Mouse (Mus musculus): Measurements from ENCODE around the gene Cyp1a2. TPM values are rescaled to one million over a fixed set of nuclear protein-coding genes. Genes with fewer than 3 reads are reported as not detected.
"Not testable (repeated sequence)": the region's sequence is repeated elsewhere in the genome, so short reads cannot be mapped to it uniquely, and the experiment has no call there.

The Cyp1a2 gene
- not detected in 2 replicates for polyA plus RNA-seq (2014; fragmentation: Nextera tagmentation; extraction: Ambion mirVana)

- H3K9me3 ChIP-seq (ENCODE audit: control insufficient read depth, low read length) = no peaks in the 10 kb centered on the region
- WGBS = 79% methylated on average over 5 of the region's 5 CpGs
- H3K9ac ChIP-seq = no peak within 1 kb of the TSS
- no peak within 1 kb of the TSS for H3K4me3 ChIP-seq (replicated peaks; ENCODE audit: low read length)
- no peak for DNase-seq (ENCODE audit: low spot score)
- no peak within 1 kb of the TSS for H3K27ac ChIP-seq
- H3K36me3 ChIP-seq (replicated peaks; ENCODE audit: control insufficient read depth, insufficient read depth) = no peaks in the 10 kb centered on the region
- no peak for ATAC-seq (ENCODE audit: low FRiP score)
- H3K4me2 ChIP-seq (replicated peaks) = no peak within 1 kb of the TSS
- no peaks in the 10 kb centered on the region for H3K27me3 ChIP-seq (ENCODE audit: control insufficient read depth, insufficient read depth, low read length)
- no peaks in the 10 kb centered on the region for H3K4me1 ChIP-seq (replicated peaks; ENCODE audit: control insufficient read depth, insufficient read depth, low read length)
These were observed at the start of gene Cyp1a2 for GRCm38 (mm10) chr9:57683520-57683919. Gene Cyp1a2, minus strand, starts transcription at chr9:57683703.

DNA sequence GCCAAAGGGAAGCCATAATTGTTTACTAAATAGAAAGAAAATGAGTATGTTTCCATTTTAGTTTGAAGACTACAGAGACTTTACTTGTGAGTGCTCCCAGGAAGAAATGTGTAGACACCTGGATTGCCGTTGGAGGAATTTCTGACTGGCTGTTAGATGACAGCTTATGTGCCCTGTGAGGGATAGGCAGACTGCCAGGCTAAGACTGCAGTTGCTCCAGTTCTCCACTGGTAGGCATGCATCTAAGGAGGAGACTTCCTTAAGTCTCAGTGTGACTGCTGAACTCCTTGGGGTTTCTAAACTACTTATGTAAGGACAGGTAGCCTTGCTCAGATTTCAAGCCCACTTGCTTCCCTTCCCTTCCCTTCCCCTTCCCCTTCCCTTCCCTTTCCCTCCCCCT, 44.8 kb upstream of the Cyp1a2 start:
- Histone ChIP-seq H3K4me3 (replicated peaks; ENCODE audit: low read length) (no peak overlapping the region), H3K9me3 (ENCODE audit: control insufficient read depth, low read length) (no peaks in the 10 kb centered on the region), H3K4me2 (replicated peaks) (no peak overlapping the region), H3K9ac (no peak overlapping the region), H3K27ac (no peak overlapping the region), H3K27me3 (ENCODE audit: control insufficient read depth, insufficient read depth, low read length) (no peaks in the 10 kb centered on the region), H3K36me3 (replicated peaks; ENCODE audit: control insufficient read depth, insufficient read depth) (peaks cover 30% of the 10 kb centered on the region), H3K4me1 (replicated peaks; ENCODE audit: control insufficient read depth, insufficient read depth, low read length) (no peaks in the 10 kb centered on the region)
- WGBS = 100% methylated on average over 1 of the region's 1 CpGs
- DNase-seq (ENCODE audit: low spot score) (no peak), ATAC-seq (ENCODE audit: low FRiP score) (no peak)

DNA sequence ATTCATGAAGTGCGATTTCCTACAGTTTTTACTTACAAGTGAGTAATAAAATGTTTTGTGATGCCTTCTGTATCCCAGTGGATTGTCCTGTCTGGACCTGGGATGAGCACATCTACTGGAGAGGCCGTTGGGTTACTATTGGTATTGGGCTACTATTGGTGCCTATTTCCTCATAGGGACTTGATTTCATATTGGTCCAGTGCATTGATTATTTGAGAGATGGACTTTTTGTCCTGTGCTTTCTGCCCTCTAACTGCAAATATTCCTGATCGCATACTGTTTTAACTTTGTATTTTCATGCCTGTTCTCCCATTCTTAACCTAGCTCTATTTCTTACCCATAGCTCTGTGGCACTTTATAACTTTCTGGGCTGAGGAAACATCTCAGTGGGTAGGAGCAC, 41.2 kb upstream of the Cyp1a2 start:
- no peaks in the 10 kb centered on the region for H3K4me1 ChIP-seq (replicated peaks; ENCODE audit: control insufficient read depth, insufficient read depth, low read length)
- H3K4me2 ChIP-seq (replicated peaks) = no peak overlapping the region
- ATAC-seq (ENCODE audit: low FRiP score) (no peak), DNase-seq (ENCODE audit: low spot score) (no peak)
- no peaks in the 10 kb centered on the region for H3K9me3 ChIP-seq (ENCODE audit: control insufficient read depth, low read length)
- H3K9ac ChIP-seq = no peak overlapping the region
- peaks cover 43% of the 10 kb centered on the region for H3K36me3 ChIP-seq (replicated peaks; ENCODE audit: control insufficient read depth, insufficient read depth)
- H3K27ac ChIP-seq = no peak overlapping the region
- 94% methylated on average over 3 of the region's 3 CpGs for WGBS
- H3K4me3 ChIP-seq (replicated peaks; ENCODE audit: low read length) = no peak overlapping the region
- no peaks in the 10 kb centered on the region for H3K27me3 ChIP-seq (ENCODE audit: control insufficient read depth, insufficient read depth, low read length)

DNA sequence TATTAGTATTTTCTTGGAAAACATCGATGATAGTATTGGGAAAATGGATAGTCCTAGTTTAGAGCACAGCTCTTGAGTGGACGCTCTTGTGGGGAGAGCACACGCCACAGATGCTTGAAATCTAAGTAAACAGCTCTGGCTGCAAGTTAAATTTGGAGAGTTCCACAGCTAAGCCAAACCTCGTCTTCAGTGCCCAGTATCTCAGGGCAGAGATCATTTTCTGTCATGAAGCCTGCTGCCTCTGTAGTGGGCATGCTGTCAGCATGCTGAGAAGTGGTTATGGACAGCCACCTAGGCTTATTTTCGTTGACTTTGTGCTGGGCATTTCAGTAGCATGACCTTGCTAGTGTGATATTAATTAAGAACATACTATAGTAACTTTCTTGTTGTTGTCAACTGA, 40.3 kb upstream of the Cyp1a2 start:
- DNase-seq (ENCODE audit: low spot score) = no peak
- H3K27me3 ChIP-seq (ENCODE audit: control insufficient read depth, insufficient read depth, low read length) = no peaks in the 10 kb centered on the region
- no peak overlapping the region for H3K4me3 ChIP-seq (replicated peaks; ENCODE audit: low read length)
- H3K4me2 ChIP-seq (replicated peaks) = no peak overlapping the region
- H3K9me3 ChIP-seq (ENCODE audit: control insufficient read depth, low read length) = no peaks in the 10 kb centered on the region
- no peak overlapping the region for H3K9ac ChIP-seq
- no peak for ATAC-seq (ENCODE audit: low FRiP score)
- H3K4me1 ChIP-seq (replicated peaks; ENCODE audit: control insufficient read depth, insufficient read depth, low read length) = no peaks in the 10 kb centered on the region
- peaks cover 41% of the 10 kb centered on the region for H3K36me3 ChIP-seq (replicated peaks; ENCODE audit: control insufficient read depth, insufficient read depth)
- 92% methylated on average over 5 of the region's 5 CpGs for WGBS
- no peak overlapping the region for H3K27ac ChIP-seq

- peaks cover 45% of the 10 kb centered on the region for H3K36me3 ChIP-seq (replicated peaks; ENCODE audit: control insufficient read depth, insufficient read depth)
- no peaks in the 10 kb centered on the region for H3K9me3 ChIP-seq (ENCODE audit: control insufficient read depth, low read length)
- no peak overlapping the region for H3K4me2 ChIP-seq (replicated peaks)
- H3K4me3 ChIP-seq (replicated peaks; ENCODE audit: low read length) = no peak overlapping the region
- DNase-seq (ENCODE audit: low spot score) (no peak), ATAC-seq (ENCODE audit: low FRiP score) (no peak)
- no peak overlapping the region for H3K27ac ChIP-seq
- 76% methylated on average over 5 of the region's 5 CpGs for WGBS
- H3K4me1 ChIP-seq (replicated peaks; ENCODE audit: control insufficient read depth, insufficient read depth, low read length) = no peaks in the 10 kb centered on the region
- H3K27me3 ChIP-seq (ENCODE audit: control insufficient read depth, insufficient read depth, low read length) = no peaks in the 10 kb centered on the region
- no peak overlapping the region for H3K9ac ChIP-seq
These were observed 39.8 kb upstream of the Cyp1a2 start for GRCm38 (mm10) chr9:57723315-57723715.

- H3K4me3 ChIP-seq (replicated peaks; ENCODE audit: low read length) = no peak overlapping the region
- H3K9ac ChIP-seq = no peak overlapping the region
- H3K4me2 ChIP-seq (replicated peaks) = no peak overlapping the region
- DNase-seq (ENCODE audit: low spot score) = no peak
- WGBS = 92% methylated on average over 1 of the region's 1 CpGs
- H3K36me3 ChIP-seq (replicated peaks; ENCODE audit: control insufficient read depth, insufficient read depth) = peaks cover 45% of the 10 kb centered on the region
- no peaks in the 10 kb centered on the region for H3K4me1 ChIP-seq (replicated peaks; ENCODE audit: control insufficient read depth, insufficient read depth, low read length)
- ATAC-seq (ENCODE audit: low FRiP score) = no peak
- H3K27ac ChIP-seq = no peak overlapping the region
- no peaks in the 10 kb centered on the region for H3K27me3 ChIP-seq (ENCODE audit: control insufficient read depth, insufficient read depth, low read length)
- no peaks in the 10 kb centered on the region for H3K9me3 ChIP-seq (ENCODE audit: control insufficient read depth, low read length)
These were observed 38.9 kb upstream of the Cyp1a2 start for GRCm38 (mm10) chr9:57722371-57722770.

- no peaks in the 10 kb centered on the region for H3K27me3 ChIP-seq (ENCODE audit: control insufficient read depth, insufficient read depth, low read length)
- ATAC-seq (ENCODE audit: low FRiP score) = no peak
These were observed 37.2 kb upstream of the Cyp1a2 start for GRCm38 (mm10) chr9:57720736-57721135.

GRCm38 (mm10) chr9:57718408-57718807, 34.9 kb upstream of the Cyp1a2 start:
- H3K9ac ChIP-seq = no peak overlapping the region
- DNase-seq (ENCODE audit: low spot score) (no peak), ATAC-seq (ENCODE audit: low FRiP score) (no peak)
- peaks cover 79% of the 10 kb centered on the region for H3K36me3 ChIP-seq (replicated peaks; ENCODE audit: control insufficient read depth, insufficient read depth)
- no peak overlapping the region for H3K4me2 ChIP-seq (replicated peaks)
- no peaks in the 10 kb centered on the region for H3K4me1 ChIP-seq (replicated peaks; ENCODE audit: control insufficient read depth, insufficient read depth, low read length)
- 87% methylated on average over 7 of the region's 7 CpGs for WGBS
- no peak overlapping the region for H3K4me3 ChIP-seq (replicated peaks; ENCODE audit: low read length)
- no peaks in the 10 kb centered on the region for H3K9me3 ChIP-seq (ENCODE audit: control insufficient read depth, low read length)
- H3K27ac ChIP-seq = no peak overlapping the region
- H3K27me3 ChIP-seq (ENCODE audit: control insufficient read depth, insufficient read depth, low read length) = no peaks in the 10 kb centered on the region

More at GRCm38 (mm10) chr9:57720736-57721135, 37.2 kb upstream of the Cyp1a2 start:
- H3K4me1 ChIP-seq (replicated peaks; ENCODE audit: control insufficient read depth, insufficient read depth, low read length) = no peaks in the 10 kb centered on the region
- H3K27ac ChIP-seq = no peak overlapping the region
- H3K4me3 ChIP-seq (replicated peaks; ENCODE audit: low read length) = no peak overlapping the region
- no peak for DNase-seq (ENCODE audit: low spot score)
- peaks cover 56% of the 10 kb centered on the region for H3K36me3 ChIP-seq (replicated peaks; ENCODE audit: control insufficient read depth, insufficient read depth)
- no peak overlapping the region for H3K9ac ChIP-seq
- 94% methylated on average over 3 of the region's 3 CpGs for WGBS
- H3K9me3 ChIP-seq (ENCODE audit: control insufficient read depth, low read length) = no peaks in the 10 kb centered on the region
- H3K4me2 ChIP-seq (replicated peaks) = no peak overlapping the region

DNA sequence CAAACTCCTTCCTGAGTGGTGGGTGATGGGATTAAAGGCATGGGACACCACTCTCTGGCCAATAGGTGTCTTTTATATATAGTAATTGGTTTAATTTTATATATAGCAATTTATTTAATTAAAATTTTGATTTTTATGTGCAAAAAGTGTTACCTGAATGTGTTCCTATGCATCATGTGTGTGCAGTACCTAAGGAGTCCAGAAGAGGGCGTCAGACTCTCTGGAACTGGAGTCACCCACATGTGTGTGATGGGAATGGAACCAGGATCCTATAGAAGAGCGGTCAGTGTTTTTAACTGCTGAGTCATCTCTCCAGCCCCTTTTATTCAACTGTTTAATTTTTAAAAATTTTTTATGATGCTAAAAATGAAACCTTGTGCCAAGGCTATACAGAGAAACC, 28.7 kb upstream of the Cyp1a2 start:
- Histone ChIP-seq H3K27me3 (ENCODE audit: control insufficient read depth, insufficient read depth, low read length) (no peaks in the 10 kb centered on the region), H3K4me1 (replicated peaks; ENCODE audit: control insufficient read depth, insufficient read depth, low read length) (peaks cover 13% of the 10 kb centered on the region), H3K4me2 (replicated peaks) (no peak overlapping the region), H3K27ac (no peak overlapping the region), H3K9me3 (ENCODE audit: control insufficient read depth, low read length) (no peaks in the 10 kb centered on the region), H3K4me3 (replicated peaks; ENCODE audit: low read length) (no peak overlapping the region), H3K9ac (no peak overlapping the region), H3K36me3 (replicated peaks; ENCODE audit: control insufficient read depth, insufficient read depth) (peaks cover 48% of the 10 kb centered on the region)
- DNase-seq (ENCODE audit: low spot score) (no peak), ATAC-seq (ENCODE audit: low FRiP score) (no peak)
- 80% methylated on average over 2 of the region's 2 CpGs for WGBS

DNA sequence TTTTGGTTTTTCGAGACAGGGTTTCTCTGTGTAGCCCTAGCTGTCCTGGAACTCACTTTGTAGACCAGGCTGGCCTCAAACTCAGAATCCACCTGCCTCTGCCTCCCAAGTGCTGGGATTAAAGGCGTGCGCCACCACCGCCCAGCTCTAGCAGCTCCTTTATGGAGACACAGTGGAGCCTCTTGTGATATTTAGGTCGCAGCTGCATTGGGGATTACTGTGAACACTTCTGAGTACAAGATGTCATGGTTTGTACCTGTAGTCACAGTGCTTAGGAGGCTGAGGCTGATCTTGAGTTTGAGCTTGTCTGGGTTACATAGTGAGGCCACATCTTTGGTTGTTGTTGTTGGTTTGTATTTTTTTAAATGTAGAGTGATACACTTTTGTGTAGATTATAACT, 26.7 kb upstream of the Cyp1a2 start:
- H3K4me3 ChIP-seq (replicated peaks; ENCODE audit: low read length); H3K9me3 ChIP-seq (ENCODE audit: control insufficient read depth, low read length); DNase-seq (ENCODE audit: low spot score); H3K27me3 ChIP-seq (ENCODE audit: control insufficient read depth, insufficient read depth, low read length); H3K27ac ChIP-seq; H3K4me2 ChIP-seq (replicated peaks); ATAC-seq (ENCODE audit: low FRiP score); H3K9ac ChIP-seq: not testable (repeated sequence)
- 96% methylated on average over 5 of the region's 5 CpGs for WGBS
- Histone ChIP-seq H3K4me1 (replicated peaks; ENCODE audit: control insufficient read depth, insufficient read depth, low read length) (peaks cover 13% of the 10 kb centered on the region), H3K36me3 (replicated peaks; ENCODE audit: control insufficient read depth, insufficient read depth) (peaks cover 28% of the 10 kb centered on the region)
